Mouse (Mus musculus) lung, postnatal 4 days (tissue): ENCODE measurements around the gene Cul9.
"Not testable (repeated sequence)": the region's sequence is repeated elsewhere in the genome, so short reads cannot be mapped to it uniquely, and the experiment has no call there.

ENCODE experiments used
- DNase-seq, 2 experiments: peaks; one replicate each; pipeline ENCODE4 v3.0.0; 2021

Gene Cul9

GRCm38 (mm10) chr17:46545813-46546564 lies at the start of gene Cul9:
Gene Cul9, minus strand, starts transcription at chr17:46546388.
- DNase-seq, result peak; percentile 72 to 81

- no peak for DNase-seq
These were observed 49.1 kb upstream of the Cul9 start for GRCm38 (mm10) chr17:46595336-46595735.

GRCm38 (mm10) chr17:46594606-46595005 lies 48.4 kb upstream of the Cul9 start:
- no peak for DNase-seq

- DNase-seq, result no peak
These were observed 46.9 kb upstream of the Cul9 start for GRCm38 (mm10) chr17:46593124-46593523.

- peak; percentile 30 to 60 for DNase-seq
These were observed 45.2 kb upstream of the Cul9 start for GRCm38 (mm10) chr17:46591406-46591805.

GRCm38 (mm10) chr17:46590439-46590838 lies 44.3 kb upstream of the Cul9 start:
- no peak for DNase-seq

GRCm38 (mm10) chr17:46589635-46590314 lies 43.6 kb upstream of the Cul9 start:
- no peak for DNase-seq

GRCm38 (mm10) chr17:46588913-46589312 lies 42.7 kb upstream of the Cul9 start:
- no peak for DNase-seq

GRCm38 (mm10) chr17:46588173-46588572 lies 42.0 kb upstream of the Cul9 start:
- DNase-seq, result no peak

- no peak for DNase-seq
These were observed 40.1 kb upstream of the Cul9 start for GRCm38 (mm10) chr17:46586327-46586726.

- no peak for DNase-seq
These were observed 32.5 kb upstream of the Cul9 start for GRCm38 (mm10) chr17:46578650-46579049.

- DNase-seq, result peak in 1 of 2 experiments; percentile 52
These were observed 29.9 kb upstream of the Cul9 start for GRCm38 (mm10) chr17:46576070-46576469.

GRCm38 (mm10) chr17:46574535-46574934 lies 28.3 kb upstream of the Cul9 start:
- DNase-seq, result no peak

GRCm38 (mm10) chr17:46571005-46571404 lies 24.8 kb upstream of the Cul9 start:
- DNase-seq, result no peak

GRCm38 (mm10) chr17:46559146-46559545 lies 13.0 kb upstream of the Cul9 start:
- no peak for DNase-seq

- no peak for DNase-seq
These were observed 12.0 kb upstream of the Cul9 start for GRCm38 (mm10) chr17:46558151-46558550.

GRCm38 (mm10) chr17:46557321-46557720 lies 11.1 kb upstream of the Cul9 start:
- DNase-seq, result not testable (repeated sequence)

GRCm38 (mm10) chr17:46556584-46556945 lies 10.4 kb upstream of the Cul9 start:
- peak in 1 of 2 experiments; percentile 75 for DNase-seq

GRCm38 (mm10) chr17:46555673-46556583 lies 9.7 kb upstream of the Cul9 start, which contains the start of gene Srf:
Gene Srf, minus strand, starts transcription at chr17:46556175.
- peak; percentile 97 to 99 for DNase-seq

GRCm38 (mm10) chr17:46554977-46555672 lies 8.9 kb upstream of the Cul9 start:
- peak; percentile 55 to 66 for DNase-seq

GRCm38 (mm10) chr17:46554646-46554976 lies 8.4 kb upstream of the Cul9 start:
- DNase-seq, result peak in 1 of 2 experiments; percentile 49

- no peak for DNase-seq
These were observed 7.7 kb upstream of the Cul9 start for GRCm38 (mm10) chr17:46553926-46554325.

GRCm38 (mm10) chr17:46553469-46553868 lies 7.3 kb upstream of the Cul9 start:
- DNase-seq, result no peak
